Mouse (Mus musculus): Measurements from ENCODE around the gene Cic.

Cic gene

GRCm38 (mm10) chr7:25267301-25267750, at the start of gene Cic:
Cic (plus strand) TSS chr7:25267704.
- DNase-seq (ENCODE audit: low spot score), result peak; percentile 93

- DNase-seq (ENCODE audit: low spot score), result peak; percentile 40
These were observed 48.6 kb upstream of the Cic start for GRCm38 (mm10) chr7:25218705-25219415.

- DNase-seq (ENCODE audit: low spot score), result no peak
These were observed 48.1 kb upstream of the Cic start for GRCm38 (mm10) chr7:25219416-25219750.

- DNase-seq (ENCODE audit: low spot score), result peak; percentile 90
These were observed 47.6 kb upstream of the Cic start for GRCm38 (mm10) chr7:25219756-25220456.

GRCm38 (mm10) chr7:25220457-25221101, 46.9 kb upstream of the Cic start, which contains the start of gene Dedd2:
Dedd2 (minus strand) TSS chr7:25220615.
- no peak for DNase-seq (ENCODE audit: low spot score)

- DNase-seq (ENCODE audit: low spot score), result peak; percentile 93
These were observed 46.2 kb upstream of the Cic start, which contains the start of gene Zfp526 for GRCm38 (mm10) chr7:25221102-25221883. Zfp526 (plus strand) TSS chr7:25221425.

- DNase-seq (ENCODE audit: low spot score), result no peak
These were observed 45.1 kb upstream of the Cic start for GRCm38 (mm10) chr7:25222275-25222967.

- no peak for DNase-seq (ENCODE audit: low spot score)
These were observed 39.8 kb upstream of the Cic start for GRCm38 (mm10) chr7:25227523-25228300.

- no peak for DNase-seq (ENCODE audit: low spot score)
These were observed 36.7 kb upstream of the Cic start for GRCm38 (mm10) chr7:25230690-25231285.

- no peak for DNase-seq (ENCODE audit: low spot score)
These were observed 35.3 kb upstream of the Cic start for GRCm38 (mm10) chr7:25232101-25232648.

GRCm38 (mm10) chr7:25233061-25233460, 34.4 kb upstream of the Cic start:
- no peak for DNase-seq (ENCODE audit: low spot score)

GRCm38 (mm10) chr7:25235526-25235925, 32.0 kb upstream of the Cic start:
- no peak for DNase-seq (ENCODE audit: low spot score)

- DNase-seq (ENCODE audit: low spot score), result peak; percentile 93
These were observed 30.1 kb upstream of the Cic start, which contains the start of gene Gsk3a for GRCm38 (mm10) chr7:25237249-25238014. Gsk3a (minus strand) TSS chr7:25237851.

GRCm38 (mm10) chr7:25238015-25238706, 29.3 kb upstream of the Cic start:
- DNase-seq (ENCODE audit: low spot score), result peak; percentile 79

- peak; percentile 47 for DNase-seq (ENCODE audit: low spot score)
These were observed 28.5 kb upstream of the Cic start for GRCm38 (mm10) chr7:25238829-25239623.

GRCm38 (mm10) chr7:25240631-25241030, 26.9 kb upstream of the Cic start:
- no peak for DNase-seq (ENCODE audit: low spot score)

- DNase-seq (ENCODE audit: low spot score), result no peak
These were observed 26.4 kb upstream of the Cic start for GRCm38 (mm10) chr7:25241062-25241461.

GRCm38 (mm10) chr7:25243361-25243760, 24.1 kb upstream of the Cic start:
- DNase-seq (ENCODE audit: low spot score), result no peak
